Mouse (Mus musculus) right cerebral cortex, postnatal 14 days (tissue): ENCODE data around the gene Qprt.
"Not testable (repeated sequence)": the region's sequence is repeated elsewhere in the genome, so short reads cannot be mapped to it uniquely, and the experiment has no call there.

ENCODE experiments used
- DNase-seq: peaks from one replicate; pipeline ENCODE4 v3.0.0; 2022

The Qprt gene

DNA sequence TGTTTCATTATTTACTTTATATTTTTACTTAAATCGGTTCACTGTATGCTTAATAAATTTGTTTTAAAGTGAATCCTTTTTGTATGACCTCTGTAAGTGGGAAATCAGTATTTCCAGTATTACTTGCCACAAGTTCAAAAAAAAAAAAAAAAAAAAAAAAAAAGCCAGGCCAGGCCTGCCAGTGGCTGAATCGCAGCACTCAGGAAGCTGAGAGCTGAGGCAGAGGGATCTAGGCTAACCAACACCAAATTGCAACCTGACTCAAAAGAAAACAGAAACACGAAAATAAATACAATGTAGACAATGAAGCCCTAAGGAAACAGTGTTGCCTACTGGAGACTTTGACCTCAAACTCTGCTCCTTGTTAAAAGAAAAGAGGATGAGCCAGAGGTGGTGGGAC lies 28.1 kb downstream of the Qprt start:
- DNase-seq, result no peak

DNA sequence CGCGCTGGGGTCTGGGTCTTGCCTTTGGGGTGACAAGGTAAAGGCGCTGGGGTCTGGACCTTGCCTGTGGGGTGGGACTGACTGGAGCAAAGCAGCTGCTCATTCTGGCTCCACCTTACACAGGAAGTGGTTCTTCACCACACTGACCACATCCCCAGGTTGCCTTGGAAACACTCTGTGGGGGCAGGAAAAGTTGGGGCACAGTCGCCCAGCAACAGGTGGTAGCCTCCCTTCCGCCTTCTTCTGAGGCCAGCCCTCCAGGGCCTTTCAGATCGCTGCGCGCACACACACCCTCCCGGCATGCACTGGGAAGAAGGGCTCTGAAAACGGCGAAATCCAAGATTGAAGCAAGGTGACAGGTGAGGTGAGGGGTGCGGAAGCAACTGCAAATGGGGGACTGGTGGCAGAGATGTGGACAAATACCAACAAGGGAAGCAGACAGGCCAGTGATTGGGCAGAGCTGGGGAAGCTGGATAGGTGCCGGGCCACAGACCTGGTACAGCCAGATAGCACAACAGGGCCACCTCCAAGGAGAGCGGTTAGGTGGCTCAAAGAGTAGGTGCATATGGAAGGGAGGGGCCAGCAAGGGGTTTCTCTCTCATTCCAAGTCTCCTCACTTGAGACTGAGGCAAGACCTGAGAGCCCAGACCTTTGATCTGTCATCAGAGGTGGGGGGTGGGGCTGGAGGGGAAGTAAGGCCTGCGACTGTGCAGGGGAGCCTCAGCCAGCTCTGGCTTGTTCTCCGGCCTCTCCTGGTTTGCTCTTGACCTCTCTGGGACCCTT lies 30.7 kb downstream of the Qprt start, which contains the start of gene AI467606:
AI467606 (plus strand) TSS at position 246 of the 783 bp plus-strand sequence.
- DNase-seq, result no peak

DNA sequence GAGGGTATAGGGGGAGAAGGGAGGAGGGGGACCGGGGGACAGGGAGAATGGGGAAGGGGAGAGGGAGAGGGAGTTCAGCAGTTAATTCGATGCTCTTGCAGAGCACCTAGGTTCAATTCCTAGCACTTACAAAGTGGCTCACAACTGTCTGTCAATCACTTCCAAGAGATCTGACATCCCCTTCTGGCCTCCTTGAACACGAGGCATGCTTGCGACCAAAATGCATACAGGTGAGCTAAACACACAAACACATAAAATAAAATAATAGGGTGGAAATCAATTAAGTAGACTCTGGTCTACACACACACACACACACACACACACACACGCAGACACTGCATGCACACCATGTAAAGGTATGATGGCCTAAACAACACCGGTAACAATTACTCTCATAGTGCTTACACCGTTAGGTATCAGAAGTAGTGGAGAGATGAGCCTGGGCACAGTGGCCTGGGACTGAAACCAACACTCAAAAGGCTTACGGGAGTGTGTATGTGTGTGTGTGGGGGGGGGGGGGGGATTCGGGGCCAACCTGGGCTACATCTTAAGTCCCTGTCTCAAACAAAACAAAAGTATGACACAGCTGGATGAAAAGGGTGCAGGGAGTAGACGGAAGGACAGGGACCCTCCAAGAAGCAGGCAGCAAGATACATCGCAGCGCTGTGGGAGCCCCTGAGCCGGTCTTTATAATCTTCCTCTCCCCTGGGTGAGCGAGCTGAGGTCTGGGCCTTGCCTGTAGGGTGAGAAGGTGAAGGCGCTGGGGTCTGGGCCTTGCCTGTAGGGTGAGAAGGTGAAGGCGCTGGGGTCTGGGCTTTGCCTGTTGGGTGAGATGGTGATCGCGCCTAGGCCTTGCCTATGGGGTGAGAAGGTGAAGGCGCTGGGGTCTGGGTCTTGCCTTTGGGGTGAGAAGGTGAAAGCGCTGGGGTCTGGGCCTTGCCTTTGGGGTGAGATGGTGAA lies 31.6 kb downstream of the Qprt start:
- no peak for DNase-seq

DNA sequence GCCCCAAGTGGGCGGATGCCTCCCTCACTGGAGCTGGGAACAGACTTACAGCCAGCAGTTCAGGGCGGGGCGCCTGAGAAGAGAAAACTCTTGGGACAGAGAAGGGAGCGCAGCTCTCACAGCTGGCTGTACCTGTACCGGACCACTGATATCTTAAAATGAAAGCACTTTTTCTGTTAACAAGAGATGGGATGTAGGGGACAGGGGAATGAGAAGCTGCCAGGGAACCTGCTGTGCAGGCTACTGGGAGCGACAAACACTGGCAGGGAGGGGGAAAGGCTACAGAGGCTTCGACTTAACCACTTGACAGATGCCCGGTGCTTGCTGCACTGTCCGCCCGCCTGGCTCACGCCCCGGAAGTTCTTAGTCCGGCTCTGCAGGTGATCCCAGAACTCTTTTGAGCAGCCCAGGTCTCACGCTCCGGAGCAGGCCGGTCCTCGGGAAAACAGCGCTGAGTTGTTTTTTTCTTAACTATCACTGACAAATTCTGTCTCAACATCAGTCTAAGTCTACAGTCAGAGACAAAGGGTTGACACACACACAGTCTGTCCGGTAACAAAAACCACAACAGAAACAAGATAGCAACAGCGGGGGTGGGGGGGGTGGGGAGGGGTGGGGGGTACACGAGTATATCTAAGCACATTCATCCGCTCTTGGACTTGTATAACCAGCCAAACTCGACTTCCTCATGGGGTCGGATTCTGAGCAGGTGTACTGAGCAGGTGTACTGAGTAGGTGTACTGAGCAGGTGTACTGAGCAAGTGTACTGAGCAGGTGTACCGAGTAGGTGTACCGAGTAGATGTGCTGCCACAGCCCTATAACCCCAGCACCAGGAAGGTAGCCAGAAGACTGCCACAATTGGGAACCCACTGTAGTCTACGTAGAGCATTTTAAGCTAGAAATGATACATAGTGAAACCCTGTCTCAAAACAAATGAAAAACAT lies 32.9 kb downstream of the Qprt start:
- no peak for DNase-seq

DNA sequence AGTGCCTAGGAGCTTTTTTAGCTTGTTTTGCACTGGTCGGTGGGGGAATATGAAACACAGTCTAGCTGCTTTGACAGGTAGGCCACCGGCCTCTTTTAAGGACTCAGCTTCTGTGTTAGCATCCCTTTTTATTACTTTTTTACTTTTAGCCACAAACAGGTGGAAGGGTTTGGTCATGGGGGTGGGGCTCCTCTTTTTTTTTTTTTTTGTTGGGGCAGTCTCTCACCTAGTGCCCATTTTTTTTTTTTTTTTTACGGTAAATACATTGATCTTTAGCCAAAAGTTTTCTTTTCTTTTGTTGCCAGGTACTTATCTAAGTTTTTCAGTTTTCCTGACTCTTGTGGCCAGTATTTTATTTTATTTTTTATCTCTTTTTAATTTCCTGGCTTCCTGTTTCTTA lies 33.9 kb downstream of the Qprt start:
- DNase-seq, result no peak

DNA sequence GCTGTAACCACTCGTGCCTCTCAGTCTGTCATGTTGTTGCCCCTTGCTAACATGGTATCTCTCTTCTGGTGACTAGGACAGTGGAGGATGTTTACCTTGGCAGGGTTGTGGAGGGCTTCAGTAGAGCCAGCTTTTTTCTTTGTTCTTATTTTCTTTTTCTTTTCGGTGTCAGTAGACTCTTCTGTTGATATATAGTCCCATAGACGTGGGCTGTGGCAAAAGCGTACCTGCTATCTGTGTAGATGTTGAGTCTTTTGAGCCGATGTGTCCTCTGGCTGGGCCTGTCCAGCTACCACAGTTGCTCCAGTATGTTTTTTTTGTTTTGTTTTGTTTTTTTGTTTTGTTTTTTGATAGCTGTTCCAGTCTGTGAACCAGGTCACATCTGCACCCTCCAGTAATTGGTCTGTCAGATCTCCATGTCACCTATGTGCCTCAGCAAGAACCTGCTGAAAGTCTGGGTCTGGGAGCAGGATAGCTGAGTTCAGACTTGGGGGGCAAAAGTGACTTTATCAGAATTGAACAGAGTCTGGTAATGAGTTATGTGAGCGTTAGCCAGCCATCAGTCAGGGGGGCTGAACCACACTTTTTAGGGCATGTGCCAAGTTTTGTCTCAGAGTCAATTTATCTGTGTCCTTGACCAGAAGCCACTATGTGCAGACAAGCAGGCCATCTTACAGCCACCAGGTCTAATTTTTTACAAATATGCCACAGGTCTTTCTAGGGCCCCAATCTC lies 34.6 kb downstream of the Qprt start, which contains the start of gene Zg16:
Zg16 (minus strand) TSS at position 51 of the 733 bp plus-strand sequence.
- DNase-seq, result not testable (repeated sequence)

DNA sequence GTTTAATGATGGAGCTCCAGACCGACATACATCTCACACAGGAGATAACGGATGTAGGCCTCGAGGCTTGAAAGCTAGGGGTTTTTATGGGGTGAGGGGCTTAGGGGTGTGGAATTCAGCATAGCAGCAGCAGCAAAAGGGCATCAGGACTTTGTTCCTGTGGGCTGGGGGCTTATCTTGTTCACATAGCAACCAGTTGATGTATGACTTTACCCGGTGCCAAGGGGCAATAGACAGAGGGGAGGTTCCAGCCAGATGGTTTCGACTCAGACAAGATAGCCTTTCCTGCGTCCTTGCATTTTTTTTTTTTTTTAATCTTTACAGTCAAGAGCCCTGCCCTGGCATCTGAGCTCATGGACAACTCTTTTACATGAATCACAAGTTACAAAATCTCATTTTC lies 36.3 kb downstream of the Qprt start:
- not testable (repeated sequence) for DNase-seq

DNA sequence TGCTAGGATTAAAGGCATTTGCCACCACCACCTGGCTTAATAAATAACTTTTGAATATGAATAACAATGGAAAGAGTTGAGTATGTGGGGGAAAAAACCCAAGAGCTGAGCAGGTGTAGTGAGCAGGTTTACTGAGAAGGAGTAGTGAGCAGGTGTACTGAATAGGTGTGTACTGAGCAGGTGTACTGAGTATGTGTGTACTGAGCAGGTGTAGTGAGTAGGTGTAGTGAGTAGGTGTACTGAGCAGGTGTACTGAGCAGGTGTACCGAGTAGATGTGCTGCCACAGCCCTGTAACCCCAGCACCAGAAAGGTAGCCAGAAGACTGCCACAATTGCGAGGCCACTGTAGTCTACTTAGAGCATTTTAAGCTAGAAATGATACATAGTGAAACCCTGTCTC lies 37.2 kb downstream of the Qprt start:
- no peak for DNase-seq

DNA sequence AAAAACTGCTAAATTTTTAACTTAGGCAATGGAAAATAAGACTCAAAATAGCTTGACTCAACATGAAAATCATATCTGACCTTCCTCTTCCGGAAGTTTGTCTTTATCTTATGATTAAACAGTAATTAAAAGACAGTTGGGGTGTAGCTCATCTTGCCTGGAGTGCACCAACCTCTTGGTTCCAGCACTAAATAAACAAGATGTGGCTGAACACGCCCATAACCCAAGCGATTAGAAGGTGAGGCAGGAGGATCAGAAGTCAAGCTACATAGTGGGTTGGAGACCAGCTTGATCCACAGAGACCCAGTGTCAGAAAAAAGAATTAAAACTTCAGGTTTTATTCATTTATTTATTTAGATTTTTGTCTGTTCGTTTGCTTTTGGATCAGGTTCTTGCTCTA lies 38.3 kb downstream of the Qprt start:
- no peak for DNase-seq

DNA sequence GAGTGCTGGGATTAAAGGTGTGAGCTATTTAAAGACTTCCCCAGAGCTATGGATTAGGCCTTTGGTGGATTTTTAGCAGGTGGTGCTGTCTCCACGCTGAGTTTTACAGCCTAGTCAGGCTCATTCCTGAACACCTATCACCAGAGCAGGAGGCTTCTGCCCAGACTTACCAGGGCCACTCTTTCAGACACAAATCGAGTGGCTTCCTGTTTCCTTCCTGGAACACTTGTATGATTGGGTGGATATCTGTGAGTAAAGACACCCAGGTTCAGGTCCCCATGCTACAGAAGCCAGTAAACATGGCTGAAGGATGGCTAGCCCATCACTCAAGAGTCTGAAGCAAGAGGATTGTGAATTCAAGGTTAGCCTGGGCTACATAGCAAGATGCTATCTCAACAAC lies 39.0 kb downstream of the Qprt start:
- no peak for DNase-seq

DNA sequence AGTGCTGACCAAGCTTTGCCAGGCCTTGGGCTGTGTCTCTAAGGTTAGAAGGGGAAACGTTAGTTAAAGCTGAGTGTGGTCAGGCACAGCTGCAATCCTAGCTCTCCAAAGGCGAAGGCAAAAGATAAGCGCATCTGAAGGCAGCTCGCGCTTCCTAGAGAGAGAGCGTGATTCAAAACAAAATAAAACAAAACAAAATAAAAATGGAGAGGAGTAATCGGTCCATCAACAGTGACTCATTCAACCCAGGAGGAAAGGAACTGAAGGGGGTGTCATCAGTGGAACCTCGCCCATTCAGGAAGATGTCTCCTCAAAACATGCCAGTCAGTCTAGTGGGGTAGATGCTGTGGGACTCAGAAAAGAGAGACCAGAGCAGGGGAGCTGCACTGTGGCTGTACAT lies 39.8 kb downstream of the Qprt start:
- DNase-seq, result no peak

DNA sequence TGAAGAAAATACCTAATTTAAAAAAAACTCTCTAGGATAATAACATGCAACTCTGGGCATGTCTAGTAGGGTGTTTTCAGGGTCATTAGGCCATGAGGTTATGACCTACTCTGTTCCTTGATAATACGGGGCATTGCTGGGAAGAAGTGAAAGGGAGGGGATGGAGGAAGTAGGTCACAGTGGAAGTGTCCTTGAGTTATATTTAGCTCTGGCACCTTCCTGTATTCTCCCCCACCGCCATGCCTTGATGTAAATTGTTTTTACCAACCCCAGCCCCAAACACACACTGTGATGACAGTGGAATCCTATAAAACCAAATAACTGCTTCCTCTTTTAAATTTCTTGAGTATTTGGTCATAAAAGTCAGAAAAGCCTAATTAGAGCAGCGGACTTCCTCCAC lies 42.0 kb downstream of the Qprt start:
- DNase-seq, result no peak

DNA sequence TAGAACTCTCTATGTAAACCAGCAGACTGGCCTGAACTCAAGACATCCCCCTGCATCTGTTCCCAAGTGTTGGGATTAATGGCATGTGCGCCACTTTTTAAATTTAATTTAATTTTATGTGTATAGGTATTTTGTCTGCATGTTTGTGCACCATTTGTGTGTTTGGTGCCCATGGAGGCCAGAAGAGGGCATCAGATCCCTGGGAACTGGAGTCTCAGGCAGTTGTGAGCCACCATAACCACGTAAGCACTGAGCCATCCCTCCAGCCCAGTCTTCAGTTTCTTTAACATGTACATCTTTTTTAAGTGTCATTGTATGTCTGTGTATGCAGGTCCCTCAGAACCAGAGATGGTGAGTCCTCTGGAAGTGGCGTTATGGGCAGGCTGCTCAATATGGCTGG lies 44.3 kb downstream of the Qprt start:
- no peak for DNase-seq

DNA sequence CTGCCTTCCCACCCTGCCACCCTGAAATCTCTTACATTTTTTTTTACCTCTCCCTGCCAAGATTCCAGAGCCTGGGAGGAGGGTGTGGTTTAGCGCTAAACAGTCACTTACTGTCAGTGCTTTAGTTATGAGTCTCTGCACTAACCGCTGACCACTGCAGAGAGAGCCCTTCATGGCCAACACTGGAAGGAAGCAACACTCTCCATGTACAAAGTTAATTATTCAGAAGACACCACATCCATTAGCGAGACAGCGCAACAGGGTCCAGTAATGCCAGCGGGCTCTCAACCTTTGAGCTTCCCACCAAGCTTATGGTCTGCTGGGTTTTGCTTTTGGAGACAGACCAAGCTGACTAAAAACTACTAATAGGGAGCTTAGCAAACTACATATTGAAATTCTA lies 45.8 kb downstream of the Qprt start:
- no peak for DNase-seq

DNA sequence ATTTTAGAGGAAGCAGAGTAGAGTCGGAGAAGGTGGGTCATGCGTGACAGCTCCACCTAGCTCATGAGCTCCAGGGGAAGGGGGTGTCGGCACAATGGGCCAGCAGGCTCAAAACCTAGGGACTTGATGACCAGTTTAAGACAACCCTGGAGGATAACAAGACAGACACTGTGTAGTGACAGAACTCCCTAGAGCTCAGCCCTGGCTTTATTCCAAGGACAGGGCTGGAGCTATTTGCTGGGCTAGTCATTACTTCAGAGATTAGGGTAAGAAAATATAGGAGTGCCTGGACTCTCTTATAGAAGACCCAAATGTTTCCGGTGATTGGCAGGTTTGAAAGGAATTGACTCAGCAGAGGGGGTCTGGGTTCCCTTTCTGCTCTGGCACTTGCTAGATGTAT lies 48.8 kb downstream of the Qprt start:
- DNase-seq, result no peak

DNA sequence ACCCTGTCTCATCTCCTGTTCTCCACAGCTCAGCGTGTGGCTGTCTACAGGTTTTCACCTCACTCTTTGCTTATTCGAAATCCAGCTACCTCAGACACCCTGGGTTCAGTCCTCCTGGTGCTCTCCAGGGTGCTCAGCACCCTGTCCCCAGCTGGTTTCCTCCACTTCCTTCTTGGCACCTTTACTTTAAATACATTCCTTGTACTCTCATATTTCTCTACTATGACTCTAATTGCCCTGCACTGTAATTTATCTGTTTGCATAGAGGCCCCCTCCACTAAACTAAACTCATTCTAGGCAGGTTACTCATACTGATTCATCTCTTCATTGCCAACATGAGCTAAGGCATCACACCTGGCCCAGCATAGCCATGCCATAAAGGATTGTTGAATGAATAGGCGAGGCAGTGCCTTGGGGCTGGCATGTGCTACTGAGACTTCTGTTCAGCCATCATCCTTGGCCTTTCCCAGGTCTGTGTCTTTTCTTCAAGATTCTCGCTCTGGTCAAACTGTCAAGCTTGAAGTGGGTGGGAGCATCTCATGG lies 51.1 kb downstream of the Qprt start:
- DNase-seq, result no peak

DNA sequence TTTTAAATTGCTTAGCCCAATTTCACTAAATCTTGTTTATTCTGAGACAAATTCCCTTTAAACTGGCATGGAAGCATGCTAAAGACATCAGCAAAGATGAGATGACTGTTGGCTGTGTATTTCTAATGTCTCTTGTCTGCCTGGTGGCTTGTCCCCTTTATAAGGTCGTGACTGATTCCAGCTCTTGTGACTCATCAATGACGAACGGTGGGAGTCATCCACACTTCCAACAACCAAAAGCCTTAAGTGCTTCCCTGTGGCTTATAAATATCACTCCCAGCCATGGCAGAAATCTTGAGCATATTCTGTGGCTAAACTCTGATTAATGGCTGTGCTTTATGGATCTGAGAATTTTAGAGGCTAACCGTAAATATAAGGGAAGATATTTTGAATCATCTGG lies 55.7 kb downstream of the Qprt start:
- no peak for DNase-seq

DNA sequence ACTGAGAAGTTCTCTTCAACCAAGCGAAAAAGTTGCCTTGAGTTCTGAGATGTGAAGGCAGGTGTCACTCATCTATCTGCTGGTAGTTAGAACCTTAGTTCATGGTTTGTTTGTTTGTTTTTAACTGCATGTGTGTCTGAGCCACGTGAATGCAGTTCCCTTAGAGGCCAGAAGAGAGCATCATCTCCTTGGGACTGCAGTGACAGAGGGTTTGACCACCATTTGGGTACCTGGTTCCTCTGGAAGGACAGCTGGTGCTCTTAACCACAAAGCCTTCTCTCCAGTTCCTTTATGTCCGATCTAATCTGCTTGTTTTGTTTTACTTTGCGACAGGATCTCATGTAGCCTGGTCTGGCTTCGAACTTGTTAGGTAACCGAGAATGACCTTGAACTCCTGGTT lies 56.5 kb downstream of the Qprt start:
- no peak for DNase-seq
